Mouse (Mus musculus) spleen, adult 2 months (tissue): ENCODE results near the gene Ppm1e.

Experiments used
- CTCF ChIP-seq: fragments of 200-500 bp; IDR thresholded peaks from 2 replicates; pipeline ENCODE4 v1.5.1; 2011; ENCODE audit warnings: mild to moderate bottlenecking, inconsistent platforms; ENCODE audit not compliant: insufficient read depth, insufficient read length, insufficient replicate concordance; ENCODE audit errors: extremely low read depth
- POLR2A ChIP-seq: fragments of 200-500 bp; IDR thresholded peaks from 2 replicates; pipeline ENCODE4 v1.6.1; 2011; ENCODE audit warnings: low read depth, low read length, inconsistent platforms

GRCm38 (mm10) chr11:87318956-87319708 lies 39.7 kb downstream of the Ppm1e start:
- no peak for TF ChIP-seq CTCF
- TF ChIP-seq POLR2A = no peak
